Mouse (Mus musculus) skeletal muscle tissue, adult 2 months (tissue): ENCODE data around the gene Ska2.

Experiments
- DNase-seq: peaks from one replicate; pipeline ENCODE4 v3.0.0-alpha.2; 2012; ENCODE audit warnings: low read depth, low spot score

The Ska2 gene

GRCm38 (mm10) chr11:87108755-87109518, at the start of gene Ska2:
Ska2 (plus strand) TSS chr11:87109234.
- DNase-seq, result peak; percentile 99

- no peak for DNase-seq
Measured at GRCm38 (mm10) chr11:87060410-87060809, 48.6 kb upstream of the Ska2 start.

GRCm38 (mm10) chr11:87062087-87062486, 46.9 kb upstream of the Ska2 start:
- DNase-seq, result no peak

GRCm38 (mm10) chr11:87073343-87073865, 35.6 kb upstream of the Ska2 start:
- peak; percentile 42 for DNase-seq

- peak; percentile 78 for DNase-seq
Measured at GRCm38 (mm10) chr11:87073866-87074440, 35.1 kb upstream of the Ska2 start, which contains the start of gene Gdpd1. Gdpd1 (minus strand) TSS chr11:87074062.

GRCm38 (mm10) chr11:87083712-87084111, 25.3 kb upstream of the Ska2 start:
- no peak for DNase-seq

- no peak for DNase-seq
Measured at GRCm38 (mm10) chr11:87085461-87085860, 23.6 kb upstream of the Ska2 start.

GRCm38 (mm10) chr11:87086290-87086984, 22.6 kb upstream of the Ska2 start, which contains the start of gene Smg8:
Smg8 (minus strand) TSS chr11:87086774.
- DNase-seq, result peak; percentile 78

GRCm38 (mm10) chr11:87087142-87087541, 21.9 kb upstream of the Ska2 start:
- no peak for DNase-seq

- no peak for DNase-seq
Measured at GRCm38 (mm10) chr11:87108409-87108754, 652 bp upstream of the Ska2 start, which contains the start of gene Prr11. Prr11 (minus strand) TSS chr11:87108708.

GRCm38 (mm10) chr11:87109519-87110171, 611 bp downstream of the Ska2 start:
- DNase-seq, result no peak

GRCm38 (mm10) chr11:87110172-87110909, 1.3 kb downstream of the Ska2 start:
- DNase-seq, result no peak

GRCm38 (mm10) chr11:87121864-87122263, 12.8 kb downstream of the Ska2 start:
- DNase-seq, result no peak

- DNase-seq, result no peak
Measured at GRCm38 (mm10) chr11:87125562-87125961, 16.5 kb downstream of the Ska2 start.

- no peak for DNase-seq
Measured at GRCm38 (mm10) chr11:87126281-87126823, 17.3 kb downstream of the Ska2 start.

GRCm38 (mm10) chr11:87126824-87127816, 18.1 kb downstream of the Ska2 start, which contains the start of gene Trim37:
Trim37 (plus strand) TSS chr11:87127077.
- peak; percentile 92 for DNase-seq

GRCm38 (mm10) chr11:87136233-87136632, 27.2 kb downstream of the Ska2 start:
- no peak for DNase-seq

GRCm38 (mm10) chr11:87158012-87158411, 49.0 kb downstream of the Ska2 start:
- no peak for DNase-seq

GRCm38 (mm10) chr11:87162687-87163086, 53.7 kb downstream of the Ska2 start:
- no peak for DNase-seq
